Mouse (Mus musculus): ENCODE data around the gene Tspan15.

The Tspan15 gene

GRCm38 (mm10) chr10:62225839-62226238 is 5.2 kb downstream of the Tspan15 start:
- no peak for DNase-seq

DNA sequence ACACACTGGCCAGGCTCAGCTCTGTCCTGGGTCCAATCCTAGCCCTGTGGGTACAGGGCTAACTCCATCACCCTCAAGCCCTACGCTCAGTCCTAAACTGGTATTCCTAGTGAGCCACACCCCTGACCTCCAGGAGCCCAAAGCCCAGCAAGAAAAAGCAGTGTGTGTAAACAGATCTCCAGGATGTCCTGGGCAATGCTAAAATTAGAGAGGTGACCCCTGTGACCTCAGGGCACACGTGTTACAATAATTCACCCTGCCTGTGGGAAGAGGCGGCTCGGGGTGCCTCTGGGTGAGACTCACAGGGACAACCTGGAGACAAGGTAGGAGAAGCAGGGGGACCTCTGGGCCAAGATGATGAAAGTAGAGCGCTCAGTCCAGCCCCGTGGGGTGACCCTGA is 6.8 kb downstream of the Tspan15 start:
- no peak for DNase-seq

DNA sequence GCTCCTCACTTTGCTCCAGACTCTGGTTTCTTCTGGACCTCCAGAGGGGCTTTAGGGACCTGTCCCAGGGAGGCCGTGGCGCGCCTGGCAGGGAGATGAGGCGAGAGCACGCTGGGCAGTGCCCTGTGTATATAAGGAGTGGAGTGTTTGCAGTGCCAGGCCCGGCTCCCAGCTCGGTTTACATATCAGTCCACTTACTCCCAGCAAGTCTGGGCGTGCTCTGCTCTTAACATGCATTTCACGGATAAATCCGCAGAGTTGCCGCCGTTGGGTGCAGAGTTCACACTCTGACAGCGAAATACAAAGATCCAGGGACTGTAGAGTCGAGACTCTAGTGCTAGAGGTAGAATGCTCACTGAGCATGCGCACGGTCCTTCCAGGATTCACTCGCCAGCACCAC is 8.3 kb downstream of the Tspan15 start:
- DNase-seq, result no peak

DNA sequence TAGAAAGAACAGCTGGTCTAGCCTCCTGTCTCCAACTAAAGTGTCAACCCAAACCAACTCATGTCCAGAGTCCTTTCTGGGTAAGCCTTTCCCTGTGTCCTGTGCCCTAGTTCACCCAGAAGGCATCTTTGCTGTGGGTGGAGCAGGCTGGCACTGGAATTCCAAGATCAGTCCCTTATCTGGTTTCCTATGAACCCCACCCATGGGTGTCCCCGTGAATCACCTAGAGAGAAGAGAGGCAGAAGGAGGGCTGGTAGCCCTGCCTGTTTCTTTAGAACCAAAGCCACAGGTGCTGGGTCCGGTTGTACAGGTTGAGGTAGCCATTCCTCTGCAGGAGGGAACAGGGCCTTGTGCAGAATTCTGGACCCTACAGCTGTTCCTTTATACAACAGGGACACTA is 9.4 kb downstream of the Tspan15 start:
- DNase-seq, result no peak

GRCm38 (mm10) chr10:62220732-62221514 is 10.1 kb downstream of the Tspan15 start:
- DNase-seq, result no peak

DNA sequence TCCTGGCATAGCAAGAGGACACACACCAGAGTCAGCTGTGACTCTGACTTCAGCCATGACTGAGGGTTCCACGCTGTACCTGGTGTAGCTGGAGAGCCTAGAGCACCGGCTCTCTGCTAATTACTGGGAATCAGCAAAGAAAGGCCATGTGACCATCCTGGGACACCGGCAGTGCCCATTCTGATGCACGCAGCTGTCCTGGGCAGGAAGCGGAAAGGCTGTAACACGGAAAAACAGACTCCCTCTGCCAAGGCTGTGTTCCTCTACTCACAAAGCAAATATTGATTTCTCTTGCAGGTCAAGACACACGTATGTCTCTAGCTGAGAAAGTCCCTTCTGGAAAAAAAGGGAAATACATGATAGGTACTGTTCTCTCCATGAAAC is 12.3 kb downstream of the Tspan15 start:
- DNase-seq, result no peak

DNA sequence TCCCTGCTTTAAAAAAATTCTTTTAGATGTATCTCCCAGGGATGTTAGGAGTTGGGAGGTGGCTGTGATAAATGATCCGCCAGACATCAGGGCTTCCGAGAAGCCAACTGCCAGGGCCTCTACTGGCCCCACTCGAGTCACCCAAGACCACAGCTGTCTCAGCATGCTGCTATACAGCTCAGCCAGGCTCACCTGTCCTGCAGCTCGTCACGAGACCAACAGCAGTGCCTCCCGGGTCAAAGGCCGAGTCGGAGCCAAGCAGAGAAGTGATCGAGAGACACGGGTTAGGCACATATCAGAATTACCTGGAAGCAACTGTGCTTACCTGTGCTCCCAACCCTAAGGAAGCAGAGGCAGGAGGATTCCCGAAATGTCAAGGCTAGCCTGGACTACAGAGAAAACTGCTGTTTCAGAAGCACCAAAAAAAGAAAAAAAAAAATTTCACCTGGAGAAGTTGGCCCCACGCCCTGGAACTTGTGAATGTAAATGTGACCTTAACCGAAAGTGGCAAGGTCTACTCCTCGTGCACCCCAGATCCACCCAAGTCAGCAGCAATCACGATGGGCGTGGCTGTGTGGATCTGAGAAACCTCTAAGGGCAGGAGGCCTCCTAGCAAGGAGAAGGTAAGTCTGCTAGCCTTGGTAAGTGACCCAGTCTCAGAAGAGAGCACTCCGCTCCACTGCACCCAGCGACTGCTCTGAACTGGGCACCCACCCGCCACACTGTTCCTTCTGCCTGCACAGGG is 12.8 kb downstream of the Tspan15 start:
- DNase-seq, result no peak

GRCm38 (mm10) chr10:62217196-62217595 is 13.9 kb downstream of the Tspan15 start:
- no peak for DNase-seq

DNA sequence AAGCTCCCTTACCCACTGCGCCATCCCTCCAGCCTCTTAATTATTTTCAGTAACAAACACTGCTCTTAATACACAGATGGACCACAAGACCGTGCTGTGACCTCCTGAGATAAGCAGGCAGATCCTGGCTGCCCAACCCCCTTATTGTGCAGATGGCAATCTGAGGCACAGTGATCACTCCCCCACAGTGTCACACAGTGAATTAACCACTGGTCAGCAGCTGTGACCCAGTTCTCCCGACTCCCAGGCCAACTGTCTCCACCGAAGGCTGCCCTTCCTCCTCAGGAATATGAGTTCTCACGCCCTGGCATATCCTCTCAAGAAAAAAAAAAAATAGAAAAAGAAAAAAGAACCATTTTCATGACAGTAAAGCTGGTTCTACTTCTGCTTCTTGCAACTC is 14.5 kb downstream of the Tspan15 start:
- peak; percentile 85 for DNase-seq

- DNase-seq, result no peak
Measured at GRCm38 (mm10) chr10:62215633-62216032, 15.4 kb downstream of the Tspan15 start.

DNA sequence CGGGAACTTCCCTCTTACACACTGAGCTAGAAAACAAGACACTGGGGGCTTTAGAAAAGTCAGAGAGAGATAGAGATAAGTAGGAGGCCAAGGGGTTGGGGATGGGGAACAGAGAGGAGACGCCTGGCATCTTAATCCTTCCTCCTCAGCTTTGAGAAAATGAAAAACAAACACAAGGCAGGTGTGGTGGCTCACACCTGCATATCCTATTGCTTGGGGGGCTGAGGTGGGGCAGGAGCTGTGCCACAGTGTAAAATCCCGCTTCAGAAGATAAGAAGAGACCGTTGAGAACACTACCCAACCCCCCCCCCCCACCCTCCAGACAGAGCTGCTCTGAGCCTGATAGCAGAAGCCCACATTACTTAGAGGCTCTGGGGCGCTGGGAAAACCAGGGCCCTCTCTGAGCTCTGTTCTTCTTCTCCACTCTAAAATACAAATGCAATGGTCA is 15.9 kb downstream of the Tspan15 start:
- no peak for DNase-seq

- DNase-seq, result no peak
Measured at GRCm38 (mm10) chr10:62211310-62211709, 19.7 kb downstream of the Tspan15 start.

- DNase-seq, result no peak
Measured at GRCm38 (mm10) chr10:62208241-62208896, 22.7 kb downstream of the Tspan15 start.

DNA sequence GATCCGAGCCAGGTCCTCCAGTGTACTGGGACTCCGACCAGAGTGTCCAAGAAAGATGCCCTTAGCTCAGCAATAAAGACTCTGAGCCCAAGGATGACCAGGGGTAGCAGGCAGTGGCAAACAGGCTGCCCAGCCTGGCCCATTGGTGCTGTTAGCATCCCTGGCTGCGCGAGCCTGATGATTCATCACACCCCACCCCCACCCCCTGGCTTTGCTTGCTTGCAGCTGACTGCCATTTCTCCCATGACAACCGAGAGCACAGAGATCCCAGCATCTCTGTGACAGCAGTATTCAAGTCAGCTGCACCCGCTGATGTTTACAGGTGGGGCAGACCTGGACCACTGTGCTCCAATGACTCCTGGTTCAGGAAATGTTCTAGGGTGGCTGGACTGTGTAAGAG is 28.5 kb downstream of the Tspan15 start:
- DNase-seq, result no peak

GRCm38 (mm10) chr10:62198891-62199290 is 32.2 kb downstream of the Tspan15 start:
- DNase-seq, result no peak

DNA sequence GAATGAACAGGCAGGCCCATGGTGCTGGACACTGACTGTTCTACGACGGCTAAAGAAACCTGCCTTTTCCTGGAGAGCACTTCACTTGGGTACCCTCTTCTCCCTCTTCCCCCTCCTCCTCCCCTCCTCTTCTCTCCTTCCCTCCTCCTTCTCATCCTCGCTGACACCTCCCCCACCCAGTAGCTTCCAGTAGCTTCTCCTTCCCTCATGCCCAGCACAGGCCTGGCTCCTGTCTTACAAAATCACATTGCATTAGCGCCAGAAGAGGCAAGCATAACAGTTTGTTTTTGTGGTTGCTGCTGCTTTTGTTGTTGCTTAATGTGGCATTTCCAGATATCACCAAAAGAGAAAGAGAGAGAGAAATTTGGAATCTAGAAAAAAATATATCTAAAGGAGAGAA is 33.6 kb downstream of the Tspan15 start:
- DNase-seq, result no peak

DNA sequence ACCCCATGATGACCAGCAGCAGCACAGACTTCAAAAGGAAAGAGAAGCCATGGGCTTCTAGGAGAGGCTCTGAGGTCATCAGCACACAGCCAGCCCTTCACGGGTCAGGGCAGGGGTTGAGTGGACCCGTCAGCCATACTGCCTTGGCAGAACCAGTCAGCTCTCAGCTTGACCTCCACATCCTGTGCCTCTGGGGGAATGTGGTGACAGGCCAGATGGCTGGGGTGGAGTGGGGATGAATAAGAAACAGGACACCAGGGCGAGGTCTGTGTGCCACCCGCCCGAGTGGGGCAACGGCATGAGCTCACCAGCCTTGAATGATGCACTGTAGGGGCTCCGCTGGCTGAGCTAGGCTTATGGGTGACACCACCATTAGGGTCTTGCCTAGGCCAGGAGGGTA is 35.7 kb downstream of the Tspan15 start:
- DNase-seq, result no peak

DNA sequence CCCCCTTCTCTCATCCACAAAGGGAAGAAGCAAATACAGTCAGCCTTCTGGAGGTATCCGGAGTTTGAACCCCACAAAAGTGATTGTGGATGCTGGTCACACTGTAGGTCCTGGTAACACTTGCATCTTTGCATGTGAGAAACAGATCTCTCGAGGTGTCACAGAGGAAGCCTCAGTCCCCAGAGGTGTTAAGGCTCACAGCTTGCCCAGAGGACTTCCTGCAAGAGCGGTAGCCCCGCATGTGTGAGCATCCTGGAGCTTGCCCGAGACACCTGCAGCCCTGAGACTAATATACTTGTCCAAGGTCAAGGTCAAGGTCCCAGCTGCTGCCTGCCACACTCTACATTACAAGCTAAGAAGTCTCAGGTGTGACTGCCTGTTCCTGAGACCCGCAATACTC is 36.1 kb downstream of the Tspan15 start:
- DNase-seq, result no peak

- peak; percentile 49 for DNase-seq
Measured at GRCm38 (mm10) chr10:62194461-62194860, 36.6 kb downstream of the Tspan15 start.

DNA sequence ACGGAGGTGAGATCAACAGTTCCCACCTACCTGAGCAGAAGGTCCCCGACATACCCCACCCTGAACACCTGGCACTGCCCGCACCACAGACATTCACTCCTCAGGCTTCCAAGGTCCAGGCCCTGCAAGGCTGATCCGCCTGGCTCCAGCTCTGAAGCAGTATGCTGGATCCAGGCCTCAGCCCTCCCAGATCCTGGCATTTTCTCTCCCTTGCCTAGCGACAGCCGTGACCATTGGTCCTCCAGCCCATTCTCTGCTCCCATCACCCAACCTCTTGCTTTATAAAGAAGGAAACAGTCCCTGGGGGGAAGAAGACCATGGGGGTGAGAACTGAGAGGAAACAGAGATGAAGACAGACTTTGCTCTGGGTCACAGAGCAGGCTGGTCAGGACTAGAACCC is 37.0 kb downstream of the Tspan15 start:
- peak; percentile 51 for DNase-seq

GRCm38 (mm10) chr10:62192701-62193157 is 38.3 kb downstream of the Tspan15 start:
- peak; percentile 93 for DNase-seq

DNA sequence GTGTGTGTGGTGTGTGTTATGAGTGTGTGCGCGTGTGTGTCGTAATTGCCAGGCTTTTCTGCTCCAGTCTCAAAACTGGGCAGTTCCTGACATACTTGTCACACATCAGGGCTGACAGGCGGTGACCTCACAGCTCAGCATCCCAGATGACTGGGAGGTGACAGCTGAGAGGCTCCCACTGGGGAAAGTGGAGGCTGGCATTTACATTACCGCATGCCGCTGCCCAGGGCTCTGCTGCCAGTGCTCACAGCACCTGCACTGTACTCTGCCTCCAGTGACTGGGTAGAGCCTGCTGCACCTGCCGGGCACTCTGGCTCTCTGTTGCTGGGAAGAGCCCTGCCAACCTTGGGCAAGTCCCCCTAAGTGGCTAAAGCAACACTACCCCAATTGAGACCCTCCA is 40.2 kb downstream of the Tspan15 start:
- DNase-seq, result peak; percentile 21

DNA sequence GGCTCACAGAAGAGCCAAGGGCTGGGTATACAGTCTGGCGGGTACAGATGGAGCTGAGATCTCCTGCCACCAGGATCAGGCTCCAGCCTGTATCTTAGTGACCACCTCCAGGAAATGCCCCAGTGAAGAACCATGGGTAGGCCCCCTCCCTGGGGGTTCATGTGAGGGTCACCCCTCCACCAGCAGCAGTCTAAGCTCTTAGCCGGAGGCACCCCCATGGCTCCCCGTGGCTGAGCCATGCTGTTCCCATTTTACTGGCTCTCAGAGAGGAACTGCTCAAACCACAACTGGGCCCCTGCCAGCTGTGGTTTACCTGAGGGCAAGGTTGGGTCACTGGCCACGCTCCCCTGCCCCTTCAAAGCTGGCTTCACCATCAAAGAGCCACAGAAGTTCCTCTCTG is 41.1 kb downstream of the Tspan15 start:
- peak; percentile 8 for DNase-seq

DNA sequence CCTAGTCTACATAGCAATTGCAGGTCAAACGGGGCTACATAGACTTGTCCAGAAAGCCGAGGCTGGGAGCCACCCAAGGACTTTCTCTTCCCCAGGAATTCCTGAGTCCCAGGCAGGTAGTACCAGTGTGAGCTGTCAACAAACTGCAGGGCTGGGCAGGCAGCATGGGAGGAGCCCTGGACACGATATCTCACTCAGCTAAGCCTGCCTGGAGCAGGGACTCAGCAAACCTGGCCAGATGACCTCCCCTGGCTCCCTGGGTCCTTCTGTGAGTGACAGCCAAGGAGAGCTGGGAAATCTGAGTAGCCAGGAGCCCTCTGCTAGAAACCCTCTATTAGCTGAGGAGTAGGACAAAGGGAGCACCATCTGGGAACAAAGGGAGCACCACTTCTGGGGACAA is 41.7 kb downstream of the Tspan15 start:
- DNase-seq, result peak; percentile 1
